Mouse (Mus musculus) kidney, adult 2 months (tissue): Measurements from ENCODE around the gene Relt.

Experiments
- CTCF ChIP-seq: fragments of 200-500 bp; conservative IDR thresholded peaks from 2 replicates; pipeline ENCODE4 v1.5.1; 2011; ENCODE audit warnings: low read depth, mild to moderate bottlenecking, control low read depth, low read length, moderate library complexity, mixed read lengths; ENCODE audit not compliant: insufficient read depth, insufficient read length
- POLR2A ChIP-seq: fragments of 200-500 bp; IDR thresholded peaks from one replicate; pipeline ENCODE4 v1.6.1; 2011; ENCODE audit warnings: low read depth, low read length, control low read depth

- TF ChIP-seq CTCF (no peak), POLR2A (no peak)
Measured at GRCm38 (mm10) chr7:100897828-100898227, 34.6 kb upstream of the Relt start.
